Mouse (Mus musculus) naive thymus-derived CD4-positive, alpha-beta T cell, adult 5 months (primary cell): ENCODE results near the gene Gm10801. TPM values are rescaled to one million over a fixed set of nuclear protein-coding genes. Genes with fewer than 3 reads are reported as not detected.

ENCODE experiments used
- polyA plus RNA-seq: library from polyadenylated mRNA; unstranded; fragments of 100-300 nt; shearing (Covaris generic); gene quantifications from one replicate; pipeline ENCODE4 v1.2.1, GENCODE M21; 2017

Gene Gm10801
- 67.5 TPM for polyA plus RNA-seq

GRCm38 (mm10) chr2:98661937-98662336 is at the start of gene Gm10801:
TSS of gene Gm10801 (plus strand) at chr2:98662237.

GRCm38 (mm10) chr2:98667201-98667600 is 5.2 kb downstream of the Gm10801 start, which contains the start of gene Gm10800:
TSS of gene Gm10800 (minus strand) at chr2:98667301.

Other genes starting within 250 kb of the Gm10801 start
- 306 TPM for gene Gm10800, start 5.1 kb downstream of the Gm10801 start, polyA plus RNA-seq